Mouse (Mus musculus): Measurements from ENCODE around the gene Rimklb.

DNA sequence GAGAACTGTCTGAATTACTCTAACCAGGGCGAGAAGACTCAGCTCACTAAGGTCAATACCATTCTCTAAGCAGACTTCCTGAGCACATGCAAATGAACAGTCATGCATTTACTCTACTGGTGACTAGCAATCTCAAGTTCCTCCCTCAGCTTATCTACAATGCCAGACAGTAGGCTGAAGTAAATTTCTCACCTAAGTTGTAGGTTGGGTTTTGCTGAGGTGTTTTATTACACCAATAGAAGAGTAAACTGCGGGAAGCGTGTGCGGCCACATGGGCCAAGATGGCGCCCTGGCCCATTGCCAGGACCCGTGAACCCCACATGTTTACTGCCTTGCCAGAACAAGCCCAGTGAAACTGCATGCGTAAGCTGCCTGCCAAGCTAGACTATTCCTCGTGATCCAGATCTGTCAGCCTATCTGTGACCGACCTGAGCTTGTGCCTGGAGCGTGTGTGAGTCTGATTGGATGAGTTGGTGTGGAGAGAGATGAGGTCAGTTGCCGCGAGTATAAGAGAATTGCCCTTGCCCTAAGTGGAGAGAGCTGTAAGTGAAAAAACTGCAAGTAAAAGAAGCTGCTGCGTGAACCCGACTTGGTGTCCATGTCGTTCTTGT is 29.4 kb downstream of the Rimklb start:
- TF ChIP-seq CTCF (conservative IDR thresholded peaks at IDR 0.05; ENCODE audit: low read length): no peak
- TF ChIP-seq NANOG (IDR thresholded peaks at IDR 0.05; ENCODE audit: borderline replicate concordance, low read length): no peak

Data from E14TG2a.4 (cell line).